Mouse (Mus musculus) heart, postnatal 0 days (tissue): ENCODE data around the gene Oas1a. TPM values are rescaled to one million over a fixed set of nuclear protein-coding genes. Genes with fewer than 3 reads are reported as not detected.
"Not testable (repeated sequence)": the region's sequence is repeated elsewhere in the genome, so short reads cannot be mapped to it uniquely, and the experiment has no call there.

Experiments
- ATAC-seq: fragments of 200-750 bp; cut with Nextera tagmentation; 2 replicates; pipeline ENCODE4 v1.8.0; 2017; ENCODE audit warnings: low read depth, moderate number of reproducible peaks, moderate library complexity; ENCODE audit not compliant: insufficient read depth
- DNase-seq: peaks from one replicate; pipeline ENCODE4 v3.0.0-alpha.2; 2016; ENCODE audit warnings: low spot score
- H3K27ac ChIP-seq: fragments of 300-500 bp; sonication (generic); 2 replicates; pipeline ENCODE4 v1.5.1; 2014; ENCODE audit warnings: low read depth, mild to moderate bottlenecking
- H3K27me3 ChIP-seq: fragments of 300-500 bp; sonication (generic); 2 replicates; pipeline ENCODE4 v1.6.1; 2014; ENCODE audit warnings: low read length, mixed read lengths; ENCODE audit not compliant: control insufficient read depth, insufficient read depth
- H3K36me3 ChIP-seq: fragments of 300-500 bp; sonication (generic); replicated peaks from 2 replicates; pipeline ENCODE4 v1.6.1; 2014; ENCODE audit warnings: low read length, mixed read lengths; ENCODE audit not compliant: control insufficient read depth, insufficient read depth
- H3K4me1 ChIP-seq: fragments of 300-500 bp; sonication (generic); 2 replicates; pipeline ENCODE4 v1.6.1; 2014; ENCODE audit warnings: antibody characterized with exemption; ENCODE audit not compliant: control insufficient read depth, insufficient read depth
- H3K4me2 ChIP-seq: fragments of 300-500 bp; sonication (generic); 2 replicates; pipeline ENCODE4 v1.6.1; 2014; ENCODE audit warnings: low read depth, mild to moderate bottlenecking, low read length, moderate library complexity
- H3K4me3 ChIP-seq: fragments of 300-500 bp; sonication (generic); 2 replicates; pipeline ENCODE4 v1.5.1; 2014; ENCODE audit warnings: low read depth, low read length
- H3K9ac ChIP-seq: fragments of 300-500 bp; sonication (generic); replicated peaks from 2 replicates; pipeline ENCODE4 v1.6.1; 2014; ENCODE audit warnings: low read depth, low read length, mixed read lengths
- H3K9me3 ChIP-seq: fragments of 300-500 bp; sonication (generic); replicated peaks from 2 replicates; pipeline ENCODE4 v1.6.1; 2016; ENCODE audit warnings: low read length; ENCODE audit not compliant: control insufficient read depth
- CTCF ChIP-seq: IDR thresholded peaks from 2 replicates; pipeline ENCODE4 v1.5.1; 2016; ENCODE audit warnings: antibody characterized with exemption, control low read depth, low read depth
- EP300 ChIP-seq: IDR thresholded peaks from 2 replicates; pipeline ENCODE4 v1.6.1; 2016; ENCODE audit warnings: antibody characterized with exemption, low read depth
- WGBS: fragments of 180-500 bp; shearing (Covaris S2); extraction: QIAGEN DNeasy Blood & Tissue Kit; methylation state at CpG from one replicate; pipeline ENCODE4 v1.1.7; 2014; 5-methylcytosine and 5-hydroxymethylcytosine counted together
- polyA plus RNA-seq: library from polyadenylated mRNA; unstranded; fragments of >200 nt; fragmentation: Nextera tagmentation; extraction: Ambion mirVana; gene quantifications from 2 replicates; pipeline ENCODE4 v1.2.1, GENCODE M21; 2015
- total RNA-seq: library from RNA; depleted of rRNA; stranded (reverse); fragments of >200 nt; gene quantifications from 2 replicates; pipeline ENCODE4 v1.2.3, GENCODE M21; 2014; ENCODE audit warnings: low replicate concordance

Oas1a gene
- total and polyA plus RNA-seq, 2 experiments from 2014 or later, result 1.5 to 2.0 TPM

DNA sequence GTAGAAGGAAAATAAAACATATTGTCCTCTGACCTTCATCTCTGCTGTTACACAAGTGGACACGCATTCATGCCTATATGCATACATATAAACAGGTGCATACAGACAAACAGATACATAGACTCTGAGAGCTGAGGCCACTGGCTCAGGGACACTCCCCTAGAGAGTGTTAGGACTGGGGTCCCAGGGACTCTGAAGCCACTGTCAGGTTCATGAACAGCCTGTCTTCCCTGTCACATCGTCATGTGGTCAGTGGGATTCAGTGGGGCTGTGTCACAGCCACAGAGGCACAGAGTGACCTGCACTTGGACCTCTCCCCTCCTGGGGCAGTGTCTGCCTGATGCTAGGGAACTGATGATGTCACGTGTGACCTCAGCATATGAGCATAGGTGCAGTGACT is 13.0 kb upstream of the Oas1a start:
- ATAC-seq, result no peak
- TF ChIP-seq CTCF, result no peak
- TF ChIP-seq EP300, result no peak
- 57% methylated on average over 3 of the region's 3 CpGs for WGBS

DNA sequence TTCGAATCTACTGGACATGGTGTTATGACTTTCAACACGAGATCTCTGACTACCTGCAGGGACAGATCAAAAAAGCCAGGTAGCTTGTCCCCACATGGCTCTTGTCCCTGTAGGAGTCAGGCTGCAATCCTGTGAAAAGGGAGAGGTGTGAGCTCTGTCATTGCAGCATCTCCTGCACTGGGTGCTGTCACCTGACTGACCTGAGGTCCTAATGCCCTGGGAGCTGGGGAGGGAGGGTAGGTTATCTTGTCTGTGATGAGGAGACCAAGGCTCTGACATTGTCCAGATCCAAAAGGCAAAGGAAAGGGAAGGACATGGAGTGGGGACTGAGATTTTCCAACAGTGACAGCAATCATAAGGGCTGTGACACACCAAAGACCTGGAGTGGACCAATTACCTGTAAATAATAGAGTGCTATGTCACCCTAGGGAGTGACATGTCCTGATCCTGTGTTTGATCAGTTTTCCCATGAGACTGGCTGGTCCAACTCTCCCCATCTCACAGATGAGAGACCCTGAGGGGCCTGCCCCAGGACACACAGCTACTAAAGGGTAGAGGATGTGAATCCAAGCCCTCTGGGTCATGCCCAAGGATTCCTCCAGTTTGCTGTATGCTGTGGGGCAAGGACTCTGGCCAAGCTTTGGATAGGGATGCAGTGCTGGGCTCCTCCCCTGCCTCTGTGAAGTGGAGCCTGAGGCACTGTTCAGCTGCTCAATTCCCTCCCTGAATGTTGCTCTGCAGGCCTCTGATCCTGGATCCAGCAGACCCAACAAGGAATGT is 12.0 kb upstream of the Oas1a start:
- ATAC-seq, H3K4me2 ChIP-seq, H3K9ac ChIP-seq, H3K4me3 ChIP-seq, H3K4me1 ChIP-seq, H3K9me3 ChIP-seq, H3K27ac ChIP-seq, DNase-seq, H3K36me3 ChIP-seq, H3K27me3 ChIP-seq: not testable (repeated sequence)
- WGBS, result 52% methylated on average over 2 of the region's 2 CpGs

More for the DNA sequence above, 13.0 kb upstream of the Oas1a start:
- Histone ChIP-seq H3K36me3 (no peaks in the 10 kb centered on the region), H3K27me3 (no peaks in the 10 kb centered on the region), H3K27ac (no peak overlapping the region), H3K9ac (no peak overlapping the region), H3K4me2 (no peak overlapping the region), H3K4me1 (no peaks in the 10 kb centered on the region), H3K9me3 (no peaks in the 10 kb centered on the region), H3K4me3 (no peak overlapping the region)
- DNase-seq, result no peak

DNA sequence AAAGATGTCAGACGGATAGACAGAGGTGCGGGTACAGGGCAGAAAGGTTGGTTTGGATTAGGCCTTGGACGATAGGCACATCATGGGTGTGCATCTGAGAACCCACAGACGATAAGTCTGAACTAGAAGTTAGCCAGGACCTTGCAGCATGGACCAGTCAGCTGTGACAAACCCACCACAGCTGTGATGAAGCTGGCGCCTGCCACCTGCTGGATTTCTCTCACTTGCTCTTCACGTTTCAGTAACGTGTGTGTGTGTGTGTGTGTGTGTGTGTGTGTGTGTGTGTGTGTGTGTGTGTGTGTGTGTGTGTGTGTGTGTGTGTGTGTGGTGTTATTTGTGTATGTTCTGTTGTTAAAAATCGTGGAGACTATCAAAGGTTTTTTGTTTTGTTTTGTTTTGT is 6.9 kb upstream of the Oas1a start, which contains the start of gene Oas1d:
Oas1d (plus strand) TSS at position 333 of the 400 bp plus-strand sequence.
- WGBS, result 41% methylated on average over 8 of the region's 8 CpGs
- H3K4me2 ChIP-seq, H3K27ac ChIP-seq, H3K27me3 ChIP-seq, H3K9me3 ChIP-seq, DNase-seq, ATAC-seq, H3K36me3 ChIP-seq, H3K4me1 ChIP-seq, H3K9ac ChIP-seq, H3K4me3 ChIP-seq: not testable (repeated sequence)

DNA sequence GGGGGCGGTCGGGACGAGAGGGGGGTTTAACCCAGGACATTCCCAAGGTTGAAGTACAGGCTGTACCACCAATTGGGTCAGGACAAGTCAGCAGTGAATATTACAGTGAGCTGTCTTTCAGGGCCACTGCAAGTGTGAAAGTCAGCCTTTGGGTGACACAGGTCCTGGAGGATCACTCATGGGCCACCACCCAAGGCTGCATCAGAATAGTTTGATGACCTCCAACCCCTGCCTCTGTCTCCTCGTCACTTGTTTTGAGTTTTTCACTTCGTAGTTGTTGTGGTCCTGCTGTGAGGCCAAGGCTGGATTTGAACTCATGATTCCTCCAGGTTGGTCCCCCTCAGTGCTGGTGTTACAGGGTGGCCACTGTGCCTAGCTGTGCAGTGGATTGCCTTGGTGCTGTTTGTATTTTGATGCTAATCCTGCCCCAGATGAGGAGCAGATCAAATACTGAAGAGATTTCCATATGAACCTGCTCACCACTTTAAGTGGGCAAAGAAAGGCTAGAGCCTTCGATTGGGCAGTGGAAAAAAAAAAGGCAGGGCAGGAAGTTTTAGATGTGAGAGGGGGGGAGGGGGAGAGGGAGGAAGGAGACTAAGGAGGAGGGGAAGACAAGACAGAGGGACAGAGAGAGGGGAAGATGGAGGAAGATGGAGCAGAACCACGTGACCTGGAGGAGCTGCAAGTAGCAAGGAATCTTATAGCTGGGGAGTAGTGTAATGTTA is 1.0 kb upstream of the Oas1a start:
- DNase-seq, result no peak
- H3K27me3 ChIP-seq, result no peaks in the 10 kb centered on the region
- TF ChIP-seq EP300, result no peak
- TF ChIP-seq CTCF, result no peak
- no peak for ATAC-seq
- no peaks in the 10 kb centered on the region for H3K4me1 ChIP-seq
- WGBS, result 44% methylated on average over 7 of the region's 7 CpGs
- no peak overlapping the region for H3K27ac ChIP-seq
- no peaks in the 10 kb centered on the region for H3K9me3 ChIP-seq
- no peak overlapping the region for H3K9ac ChIP-seq
- H3K36me3 ChIP-seq, result no peaks in the 10 kb centered on the region
- no peak overlapping the region for H3K4me2 ChIP-seq
- no peak overlapping the region for H3K4me3 ChIP-seq

DNA sequence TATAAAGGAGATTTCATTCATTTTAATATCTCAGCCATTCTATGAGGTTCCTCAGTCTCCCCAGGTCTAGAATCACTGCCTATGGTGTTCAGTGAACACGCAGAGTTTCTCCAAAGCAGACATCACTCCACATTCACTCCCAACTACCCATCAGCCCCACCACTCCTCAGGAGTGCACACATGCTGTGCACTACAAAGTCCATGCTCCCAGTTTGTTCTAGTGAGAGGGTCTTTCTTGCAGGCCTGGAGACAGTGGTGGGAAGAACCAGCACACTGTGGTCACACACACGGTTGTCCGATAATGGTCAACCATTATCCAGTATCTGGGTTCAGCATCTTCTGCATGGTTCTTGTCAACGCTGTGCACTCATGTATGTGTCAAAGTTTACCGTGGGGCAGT is 5.3 kb downstream of the Oas1a start:
- no peak for ATAC-seq
- Histone ChIP-seq H3K4me3 (no peak overlapping the region), H3K36me3 (no peaks in the 10 kb centered on the region), H3K27ac (no peak overlapping the region), H3K9ac (no peak overlapping the region), H3K27me3 (no peaks in the 10 kb centered on the region), H3K4me2 (no peak overlapping the region), H3K9me3 (no peaks in the 10 kb centered on the region), H3K4me1 (no peaks in the 10 kb centered on the region)
- WGBS, result 86% methylated on average over 5 of the region's 5 CpGs
- no peak for DNase-seq
- TF ChIP-seq CTCF (no peak), EP300 (no peak)

DNA sequence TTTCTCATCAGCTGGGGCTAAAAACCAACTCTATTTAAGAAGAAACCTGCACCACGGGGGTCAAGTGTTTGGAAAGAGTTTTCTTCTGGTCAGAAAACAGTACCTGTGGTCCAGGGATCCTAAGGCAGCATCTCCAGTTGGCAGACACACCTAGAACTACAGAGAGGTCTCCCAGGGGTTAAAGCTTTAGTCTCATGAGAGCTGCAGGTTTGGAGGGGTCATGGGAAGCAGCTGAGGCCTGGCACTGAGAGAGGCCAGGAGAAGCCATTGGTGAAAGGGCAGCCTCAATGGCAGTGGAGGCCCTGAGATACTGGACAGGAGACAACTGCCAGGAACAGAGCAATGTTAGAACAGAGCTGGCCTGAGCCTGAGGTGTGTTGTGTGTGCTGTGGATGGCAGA is 6.7 kb downstream of the Oas1a start:
- H3K9me3 ChIP-seq, result no peaks in the 10 kb centered on the region
- no peak overlapping the region for H3K4me2 ChIP-seq
- no peaks in the 10 kb centered on the region for H3K4me1 ChIP-seq
- WGBS, result 37% methylated on average over 1 of the region's 1 CpGs
- H3K36me3 ChIP-seq, result no peaks in the 10 kb centered on the region
- no peak for TF ChIP-seq EP300
- TF ChIP-seq CTCF, result no peak
- H3K27me3 ChIP-seq, result no peaks in the 10 kb centered on the region
- H3K9ac ChIP-seq, result no peak overlapping the region
- ATAC-seq (no peak), DNase-seq (no peak)
- H3K27ac ChIP-seq, result no peak overlapping the region
- no peak overlapping the region for H3K4me3 ChIP-seq
